Mouse (Mus musculus) cerebellum, adult 2 months (tissue): ENCODE data around the gene Diexf.

ENCODE experiments used
- CTCF ChIP-seq: fragments of 200-500 bp; IDR thresholded peaks from 2 replicates; pipeline ENCODE4 v1.5.1; 2011; ENCODE audit warnings: low read depth, mild to moderate bottlenecking, control low read depth, low read length, moderate library complexity, borderline replicate concordance; ENCODE audit not compliant: insufficient read depth
- POLR2A ChIP-seq: fragments of 200-500 bp; IDR thresholded peaks from 2 replicates; pipeline ENCODE4 v1.6.1; 2011; ENCODE audit warnings: low read length, control low read depth, borderline replicate concordance; ENCODE audit not compliant: insufficient read depth

DNA sequence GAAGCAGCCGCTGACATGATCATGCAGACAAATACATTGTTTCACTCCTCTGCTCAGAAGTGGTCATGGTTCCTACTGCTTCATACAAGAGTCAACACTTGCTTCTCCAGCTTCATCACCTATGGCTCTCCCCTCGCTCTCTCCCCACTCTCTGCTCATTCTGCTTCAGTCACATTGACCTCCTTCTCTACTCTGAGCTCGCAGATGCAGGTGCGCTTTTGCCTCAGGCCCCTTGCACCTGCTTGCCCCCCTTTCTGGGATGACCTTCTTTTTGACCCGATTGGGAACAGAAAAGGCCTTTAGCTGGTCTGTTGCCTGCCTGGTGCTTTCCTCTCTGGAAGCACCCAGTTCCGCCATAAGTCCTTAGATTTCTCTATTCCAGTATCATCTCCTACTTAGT is 14.4 kb upstream of the Diexf start:
- TF ChIP-seq CTCF (no peak), POLR2A (no peak)
